Mouse (Mus musculus): Measurements from ENCODE around the gene Alg5.

The Alg5 gene

DNA sequence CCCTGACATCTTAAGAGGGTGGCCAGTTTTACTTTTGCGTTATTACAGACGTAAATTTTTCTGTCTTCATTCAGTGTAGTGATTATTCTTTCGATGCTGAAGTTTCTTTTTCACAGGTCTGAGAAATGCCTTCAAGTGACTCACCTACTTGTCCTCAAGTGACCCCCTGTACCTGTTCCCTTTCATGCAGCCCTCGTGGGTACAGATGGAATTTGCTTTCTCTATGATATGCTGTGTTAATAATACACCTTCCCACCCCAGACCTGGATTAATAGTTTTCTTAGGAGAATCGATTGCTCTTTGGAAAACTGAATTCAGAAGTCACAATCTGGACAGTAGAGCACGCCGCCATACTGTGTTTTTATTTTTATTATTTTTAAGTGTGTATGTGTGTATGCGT, 2.0 kb downstream of the Alg5 start:
- 95% methylated on average over 8 of the region's 8 CpGs for WGBS

DNA sequence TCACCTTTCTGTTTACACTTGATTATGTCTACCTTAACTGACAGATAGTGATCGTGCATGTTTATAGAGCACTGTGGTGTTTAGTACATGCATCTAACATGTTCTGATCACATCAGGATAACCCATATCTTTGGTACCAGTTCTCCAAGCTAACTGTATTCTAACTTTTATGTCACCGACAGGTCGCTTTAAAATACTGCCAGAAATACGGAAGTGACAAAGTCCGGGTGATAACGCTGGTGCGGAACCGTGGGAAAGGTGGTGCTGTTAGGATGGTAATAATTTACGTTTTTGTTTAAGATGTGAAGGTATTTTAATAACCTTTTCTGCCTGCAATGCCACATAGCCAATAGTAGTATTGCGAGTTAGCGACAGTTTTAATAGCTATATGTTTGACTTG, 6.6 kb downstream of the Alg5 start:
- WGBS, result 98% methylated on average over 11 of the region's 11 CpGs

DNA sequence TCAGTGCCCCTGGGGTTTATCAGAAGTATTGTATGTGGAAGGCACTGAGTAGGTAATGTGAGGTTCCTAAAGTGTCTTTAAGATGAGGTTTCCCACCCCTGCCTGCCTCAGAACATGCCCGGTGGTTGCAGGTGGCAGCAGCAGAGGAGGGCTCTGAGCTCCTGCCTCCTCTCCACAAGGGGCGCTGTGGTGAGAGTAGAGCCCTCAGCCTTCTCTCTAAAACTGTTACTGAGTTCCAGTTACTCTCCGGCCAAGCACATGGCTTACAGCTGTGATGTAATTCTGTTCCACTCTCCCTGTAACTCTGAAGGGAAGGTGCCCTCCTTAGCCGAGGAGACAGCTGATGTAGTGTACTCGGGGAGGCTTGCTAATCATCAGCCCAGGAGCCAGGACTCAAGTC, 10.5 kb downstream of the Alg5 start:
- WGBS, result 50% methylated on average over 5 of the region's 5 CpGs

GRCm38 (mm10) chr3:54753411-54753810, 18.1 kb downstream of the Alg5 start:
- WGBS, result 81% methylated on average over 4 of the region's 4 CpGs

DNA sequence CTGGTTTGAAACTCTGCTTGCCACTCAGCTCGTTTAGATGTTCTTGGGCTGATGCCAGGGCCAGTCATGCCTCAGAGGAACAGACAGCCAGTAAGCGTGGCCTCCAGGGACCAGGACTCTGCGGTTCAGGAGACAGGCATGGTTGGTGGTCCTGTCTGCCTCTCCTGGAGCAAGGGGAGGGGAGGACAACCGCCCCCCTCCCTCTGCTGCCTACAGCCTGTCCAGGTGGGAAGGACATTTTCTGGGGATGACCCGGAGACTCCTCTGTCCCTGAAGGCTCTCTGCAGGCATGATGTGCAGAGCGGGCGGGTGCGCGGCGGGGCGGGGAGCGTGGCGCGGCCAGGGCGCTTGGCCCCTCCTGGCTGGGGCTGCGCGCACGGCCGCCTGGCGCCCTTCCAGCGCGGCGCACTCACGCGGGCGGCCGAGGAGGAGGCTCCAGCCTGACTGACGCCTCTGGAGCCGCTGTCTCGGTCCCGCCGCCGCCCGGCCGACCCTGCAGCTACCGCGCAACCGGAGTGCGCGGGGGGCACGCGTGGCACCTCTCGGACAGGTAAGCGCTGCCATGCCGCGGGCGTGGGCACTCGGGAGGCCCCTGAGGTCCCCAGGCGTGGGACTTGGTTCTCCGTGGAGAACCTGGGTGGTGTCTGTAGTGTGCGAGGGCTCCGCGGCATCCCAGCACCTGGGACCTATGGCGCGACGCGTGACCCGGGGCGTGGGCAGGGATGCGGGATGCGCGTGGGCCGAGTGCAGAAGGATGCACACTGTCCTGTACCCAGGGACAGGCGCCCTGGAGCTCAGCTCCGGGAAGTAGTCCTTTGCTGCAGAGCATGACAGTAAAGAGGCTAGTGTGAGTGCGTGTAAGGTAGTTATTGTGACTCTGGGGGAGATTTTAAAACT, 20.1 kb downstream of the Alg5 start, which contains the start of gene Smad9:
TSS of gene Smad9 (plus strand) at position 438 of the 897 bp plus-strand sequence.
- under 1% methylated on average over 66 of the region's 66 CpGs for WGBS

DNA sequence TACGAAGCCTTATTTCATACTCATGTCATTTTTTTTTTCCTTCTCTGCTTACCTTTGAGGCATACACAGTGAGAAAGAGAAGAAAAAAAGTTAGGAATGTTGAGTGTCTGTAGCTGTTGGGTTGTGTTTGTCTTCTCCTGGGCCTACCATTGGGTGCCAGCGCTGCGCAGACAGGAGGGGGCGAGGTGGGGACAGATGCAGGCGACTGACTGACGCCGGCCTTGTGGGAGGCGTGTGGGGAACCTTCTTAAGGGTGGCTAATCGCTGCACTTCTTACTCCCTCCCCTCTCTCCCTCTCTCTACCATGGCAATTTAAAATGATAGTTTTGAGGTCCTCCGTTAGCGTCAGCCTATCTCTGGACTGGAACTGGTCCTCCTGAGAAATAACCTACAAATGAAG, 20.7 kb downstream of the Alg5 start:
- 3% methylated on average over 11 of the region's 11 CpGs for WGBS

DNA sequence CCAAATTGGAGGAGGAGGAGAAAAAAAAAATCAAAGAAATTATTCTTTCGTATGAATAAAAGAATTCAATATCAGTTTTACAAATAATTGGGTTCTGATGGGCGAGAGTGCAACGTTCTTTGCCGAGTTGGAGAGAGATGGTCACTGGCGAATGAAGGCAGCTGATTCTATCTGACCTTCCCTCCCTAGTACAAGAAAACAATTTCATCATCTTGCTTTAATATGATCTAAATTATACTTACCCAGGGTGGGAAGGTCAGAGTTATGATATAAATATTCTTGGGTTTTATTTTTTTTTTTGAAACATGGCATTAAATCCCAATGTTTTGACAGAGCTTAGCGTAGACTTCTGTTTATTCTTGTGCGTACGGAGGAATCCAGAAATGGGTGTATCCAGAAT, 22.1 kb downstream of the Alg5 start:
- 84% methylated on average over 8 of the region's 8 CpGs for WGBS

- WGBS, result 84% methylated on average over 9 of the region's 9 CpGs
Observed at GRCm38 (mm10) chr3:54759211-54759610, 23.9 kb downstream of the Alg5 start.

- WGBS, result 89% methylated on average over 15 of the region's 15 CpGs
Observed at GRCm38 (mm10) chr3:54760321-54761115, 25.2 kb downstream of the Alg5 start.

GRCm38 (mm10) chr3:54761258-54761657, 25.9 kb downstream of the Alg5 start:
- WGBS, result 98% methylated on average over 1 of the region's 1 CpGs

DNA sequence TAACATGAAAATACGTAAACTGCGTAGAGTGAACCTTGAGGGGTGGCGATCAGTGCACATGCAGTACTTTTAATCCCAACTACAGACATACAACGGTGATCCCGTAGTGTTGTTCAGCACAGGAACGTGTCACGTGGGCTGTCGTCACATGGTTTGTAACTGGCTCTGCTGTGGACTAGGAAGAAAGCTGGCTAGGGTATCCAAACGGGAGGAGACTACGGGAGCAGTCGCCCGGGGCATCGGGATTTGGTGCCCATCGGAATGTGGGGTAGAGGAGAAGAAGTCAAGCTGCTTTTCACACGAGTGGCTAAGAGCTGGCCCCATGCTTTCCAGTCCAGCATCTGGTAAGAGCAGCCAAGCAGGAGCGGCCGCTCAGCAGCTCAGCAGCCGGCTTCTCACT, 29.1 kb downstream of the Alg5 start:
- 69% methylated on average over 18 of the region's 18 CpGs for WGBS

DNA sequence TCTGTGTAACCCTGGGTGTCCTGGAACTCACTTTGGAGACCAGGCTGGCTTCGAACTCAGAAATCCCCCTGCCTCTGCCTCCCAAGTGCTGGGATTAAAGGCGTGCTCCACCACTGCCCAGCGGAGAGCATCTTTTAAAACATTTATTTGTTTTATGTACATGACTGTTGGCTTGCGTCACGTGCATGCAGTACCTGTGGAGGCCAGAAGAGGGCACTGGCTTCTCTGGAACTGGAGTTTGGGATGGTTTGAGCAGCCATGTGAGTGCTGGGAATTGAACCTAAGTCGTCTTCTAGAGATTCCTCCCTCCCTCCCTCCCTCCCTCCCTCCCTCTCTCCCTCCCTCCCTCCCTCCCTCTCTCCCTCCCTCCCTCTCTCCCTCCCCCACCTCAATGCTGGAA, 30.2 kb downstream of the Alg5 start:
- 92% methylated on average over 6 of the region's 6 CpGs for WGBS

DNA sequence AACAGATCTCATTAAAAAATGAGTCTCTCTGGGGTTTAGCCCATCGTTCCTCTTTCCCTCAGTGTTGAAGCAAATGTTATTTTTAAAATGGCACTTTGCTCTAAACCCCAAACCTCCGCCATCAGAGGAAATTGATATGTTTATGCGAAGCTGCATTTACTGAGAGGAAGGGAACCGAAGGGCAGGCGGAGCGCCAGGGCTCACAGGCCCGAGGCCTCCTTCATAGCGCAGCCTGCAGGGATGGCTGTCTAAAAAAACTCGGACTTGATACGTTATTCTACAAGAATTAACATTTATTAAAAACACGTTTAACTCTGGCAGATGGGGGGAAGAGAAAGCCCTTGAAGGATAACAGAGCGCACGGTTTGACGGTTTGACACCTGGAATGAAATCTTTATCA, 30.7 kb downstream of the Alg5 start:
- WGBS, result 77% methylated on average over 14 of the region's 14 CpGs

GRCm38 (mm10) chr3:54766811-54767210, 31.5 kb downstream of the Alg5 start:
- WGBS, result 90% methylated on average over 5 of the region's 5 CpGs

- 89% methylated on average over 8 of the region's 8 CpGs for WGBS
Observed at GRCm38 (mm10) chr3:54768592-54768991, 33.3 kb downstream of the Alg5 start.

GRCm38 (mm10) chr3:54769349-54770275, 34.3 kb downstream of the Alg5 start:
- WGBS, result 69% methylated on average over 17 of the region's 17 CpGs

DNA sequence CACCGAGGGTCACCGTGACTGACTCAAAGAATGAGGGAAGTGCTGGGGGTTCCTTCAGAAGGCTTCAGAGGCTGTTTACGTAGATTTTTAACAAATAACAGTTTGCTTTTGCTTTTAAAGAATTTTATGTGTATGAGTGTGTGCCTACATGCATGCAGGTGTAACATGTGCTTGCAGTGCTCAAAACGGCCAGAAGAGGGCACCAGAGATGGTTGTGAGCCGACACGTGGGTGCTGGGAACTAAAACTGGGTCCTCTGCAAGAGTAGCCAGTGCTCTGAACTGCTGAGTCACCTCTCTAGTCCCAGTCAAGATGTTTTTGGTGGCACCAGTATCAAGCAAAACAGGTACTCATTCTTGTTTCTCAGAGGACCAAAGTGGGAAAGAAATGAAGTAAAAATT, 38.3 kb downstream of the Alg5 start:
- 85% methylated on average over 6 of the region's 6 CpGs for WGBS

- WGBS, result 62% methylated on average over 7 of the region's 7 CpGs
Observed at GRCm38 (mm10) chr3:54775989-54776631, 40.8 kb downstream of the Alg5 start.

GRCm38 (mm10) chr3:54790601-54791000, 55.3 kb downstream of the Alg5 start:
- 67% methylated on average over 2 of the region's 2 CpGs for WGBS

- WGBS, result 78% methylated on average over 10 of the region's 10 CpGs
Observed at GRCm38 (mm10) chr3:54791822-54792677, 56.7 kb downstream of the Alg5 start.
